Mouse (Mus musculus): ENCODE data around the gene Drg2. TPM values are rescaled to one million over a fixed set of nuclear protein-coding genes. Genes with fewer than 3 reads are reported as not detected.
"Not testable (repeated sequence)": the region's sequence is repeated elsewhere in the genome, so short reads cannot be mapped to it uniquely, and the experiment has no call there.

Gene Drg2
- total RNA-seq (2014; fragmentation: Nextera tagmentation) (50.2 and 65.2 TPM in 2 replicates), total RNA-seq (2017) (91.0 and 109 TPM in 2 replicates)

DNA sequence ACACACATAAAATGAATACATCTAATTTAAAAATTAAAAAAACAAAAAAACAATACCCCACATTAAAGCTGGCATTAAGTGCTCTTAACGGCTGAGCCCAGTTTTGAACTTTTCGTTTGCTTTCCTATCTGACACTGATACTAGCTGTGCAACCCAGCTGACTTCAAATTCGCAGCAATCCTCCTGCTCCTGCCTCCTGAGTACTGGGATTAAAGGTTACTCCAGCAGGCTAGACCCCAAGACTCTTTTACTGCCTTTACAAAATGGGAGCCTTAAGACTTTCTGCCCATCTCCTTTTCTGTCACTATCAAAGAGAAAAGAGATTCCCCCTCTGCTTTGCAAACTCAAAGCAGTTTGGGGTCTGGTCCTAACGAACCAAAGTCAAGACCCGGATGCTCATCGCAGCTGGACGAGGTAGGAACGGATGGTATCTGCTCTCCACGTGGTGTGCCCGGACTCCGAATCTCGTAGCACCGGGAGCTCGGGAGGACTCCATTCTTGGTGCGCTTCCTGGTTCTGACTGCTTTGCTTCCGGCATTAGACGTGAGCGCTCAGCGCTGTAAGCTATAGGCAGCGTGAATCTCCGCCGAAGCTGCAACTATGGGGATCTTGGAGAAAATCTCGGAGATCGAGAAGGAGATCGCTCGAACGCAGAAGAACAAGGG lies at the start of gene Drg2:
TSS of gene Drg2 (plus strand) at position 512 of the 665 bp plus-strand sequence.
- ATAC-seq (replicated peaks; ENCODE audit: low FRiP score, low TSS enrichment, poor library complexity, severe bottlenecking), result peak; percentile 91

DNA sequence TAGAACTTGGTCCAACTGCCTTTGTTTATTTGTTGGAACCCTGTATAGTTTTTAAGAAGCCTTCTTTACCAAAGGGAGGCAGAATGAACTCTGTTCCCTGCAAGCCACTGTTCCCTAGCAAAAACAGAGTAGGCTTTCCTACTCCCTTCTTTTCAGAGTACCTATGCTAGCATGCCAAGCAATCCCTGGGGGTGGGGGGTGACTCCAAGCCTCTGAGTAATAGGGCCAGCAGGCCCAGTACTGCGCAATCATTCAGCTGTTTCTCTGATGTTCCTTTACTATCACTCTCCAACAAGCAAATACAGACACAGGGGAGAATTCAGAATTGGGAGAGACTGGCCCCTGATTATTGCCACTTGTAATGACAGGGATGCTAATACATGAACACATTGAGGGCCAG lies 47.8 kb upstream of the Drg2 start:
- no peak for ATAC-seq (replicated peaks; ENCODE audit: low FRiP score, low TSS enrichment, poor library complexity, severe bottlenecking)

DNA sequence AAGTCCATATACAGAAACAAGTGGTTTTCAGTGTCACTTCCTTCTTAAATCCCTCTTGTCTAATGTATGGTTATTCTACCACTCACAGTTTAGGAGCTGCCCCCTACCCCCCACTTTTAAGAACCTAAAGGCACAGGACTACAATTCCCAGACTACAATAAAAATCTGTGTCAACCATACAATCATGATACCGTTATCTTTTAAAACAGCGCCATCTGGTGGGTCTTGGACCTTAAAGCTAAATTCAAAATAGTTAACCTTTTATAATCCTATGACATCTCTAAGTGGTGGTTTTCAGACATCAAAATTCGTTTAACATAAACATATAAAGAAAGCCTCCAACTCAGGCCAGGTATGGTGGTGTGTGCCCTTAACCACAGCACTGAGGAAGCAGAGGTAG lies 42.2 kb upstream of the Drg2 start:
- ATAC-seq (replicated peaks; ENCODE audit: low FRiP score, low TSS enrichment, poor library complexity, severe bottlenecking), result no peak

- no peak for ATAC-seq (replicated peaks; ENCODE audit: low FRiP score, low TSS enrichment, poor library complexity, severe bottlenecking)
Measured at GRCm38 (mm10) chr11:60412921-60413320, 41.5 kb upstream of the Drg2 start.

DNA sequence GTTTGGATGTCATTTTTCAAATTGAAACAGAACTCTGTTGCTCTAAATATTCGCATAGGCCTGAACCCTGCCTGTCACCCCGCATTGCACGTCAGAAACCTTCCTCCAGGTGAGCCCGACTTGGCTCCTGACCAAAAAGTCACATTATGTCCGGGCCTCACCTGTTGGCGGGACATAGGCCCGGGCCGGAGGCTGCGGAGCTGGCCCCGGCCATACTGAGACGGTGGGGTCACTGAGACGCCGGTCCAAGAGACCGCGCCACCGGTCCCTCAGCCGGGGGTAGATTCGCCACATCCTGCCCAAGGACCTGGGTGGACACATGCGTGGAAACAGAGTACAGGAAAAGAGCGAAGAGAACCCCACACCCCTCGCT lies 37.8 kb upstream of the Drg2 start:
- ATAC-seq (replicated peaks; ENCODE audit: low FRiP score, low TSS enrichment, poor library complexity, severe bottlenecking), result peak; percentile 19

DNA sequence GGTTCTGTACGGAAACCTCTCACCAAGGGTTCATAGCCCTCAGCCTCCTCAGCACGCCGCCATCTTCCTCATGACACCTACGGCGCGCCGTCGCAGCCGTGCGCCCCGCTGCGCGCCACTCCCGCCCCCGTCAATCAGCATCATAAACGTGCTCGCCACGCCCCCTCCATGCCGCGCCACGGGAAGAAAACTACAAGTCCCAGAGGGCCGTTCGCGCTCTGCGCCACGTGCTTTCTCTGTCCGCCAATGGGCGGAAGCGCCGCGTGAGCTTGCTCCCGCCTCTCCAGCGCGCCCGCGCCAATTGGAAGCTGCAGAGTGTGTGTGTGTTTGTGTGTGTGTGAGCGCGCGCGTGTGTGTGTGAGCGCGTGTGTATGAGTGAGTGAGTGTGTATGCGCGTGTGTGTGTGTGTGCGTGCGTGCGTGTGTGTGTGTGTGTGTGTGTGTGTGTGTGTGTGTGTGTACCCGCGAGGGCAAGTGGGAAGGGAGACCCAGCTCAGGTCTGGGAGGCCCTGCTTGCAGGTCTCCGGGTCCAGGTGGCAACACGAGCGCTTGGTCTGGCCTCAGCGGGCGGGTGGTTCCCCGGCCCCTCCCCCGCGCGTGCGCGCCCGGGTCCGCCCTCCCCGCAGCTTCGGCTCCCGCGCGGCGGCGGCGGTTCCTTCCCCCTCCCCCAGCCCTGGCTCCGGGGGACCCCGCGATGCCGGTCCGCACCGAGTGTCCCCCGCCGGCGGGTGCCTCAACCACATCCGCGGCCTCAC lies 37.3 kb upstream of the Drg2 start, which contains the start of gene Gid4:
TSS of gene Gid4 (plus strand) at position 183 of the 754 bp plus-strand sequence.
- ATAC-seq (replicated peaks; ENCODE audit: low FRiP score, low TSS enrichment, poor library complexity, severe bottlenecking), result peak; percentile 95

GRCm38 (mm10) chr11:60417717-60418472 lies 36.5 kb upstream of the Drg2 start, which contains the start of gene Atpaf2:
Atpaf2 (minus strand) TSS chr11:60418457.
- ATAC-seq (replicated peaks; ENCODE audit: low FRiP score, low TSS enrichment, poor library complexity, severe bottlenecking), result no peak

DNA sequence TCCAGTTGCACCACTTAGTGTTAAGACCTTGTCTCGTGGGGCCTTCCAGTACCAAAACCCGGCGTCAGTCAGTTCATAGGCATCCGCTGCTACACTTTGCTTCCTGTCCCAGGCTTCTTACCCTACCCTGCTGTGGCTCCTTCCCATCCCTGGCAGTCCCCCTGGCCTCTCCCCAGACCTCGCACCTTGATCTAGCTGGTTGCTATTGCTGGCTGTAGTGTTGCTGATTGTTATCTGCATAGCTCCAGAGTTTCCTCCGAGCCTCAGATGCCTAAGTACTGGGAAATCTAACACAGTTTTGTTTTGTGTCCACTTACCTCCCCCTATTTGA lies 36.0 kb upstream of the Drg2 start:
- no peak; the same call in 1 of the 2 replicates for ATAC-seq (replicated peaks; ENCODE audit: low FRiP score, low TSS enrichment, poor library complexity, severe bottlenecking)

DNA sequence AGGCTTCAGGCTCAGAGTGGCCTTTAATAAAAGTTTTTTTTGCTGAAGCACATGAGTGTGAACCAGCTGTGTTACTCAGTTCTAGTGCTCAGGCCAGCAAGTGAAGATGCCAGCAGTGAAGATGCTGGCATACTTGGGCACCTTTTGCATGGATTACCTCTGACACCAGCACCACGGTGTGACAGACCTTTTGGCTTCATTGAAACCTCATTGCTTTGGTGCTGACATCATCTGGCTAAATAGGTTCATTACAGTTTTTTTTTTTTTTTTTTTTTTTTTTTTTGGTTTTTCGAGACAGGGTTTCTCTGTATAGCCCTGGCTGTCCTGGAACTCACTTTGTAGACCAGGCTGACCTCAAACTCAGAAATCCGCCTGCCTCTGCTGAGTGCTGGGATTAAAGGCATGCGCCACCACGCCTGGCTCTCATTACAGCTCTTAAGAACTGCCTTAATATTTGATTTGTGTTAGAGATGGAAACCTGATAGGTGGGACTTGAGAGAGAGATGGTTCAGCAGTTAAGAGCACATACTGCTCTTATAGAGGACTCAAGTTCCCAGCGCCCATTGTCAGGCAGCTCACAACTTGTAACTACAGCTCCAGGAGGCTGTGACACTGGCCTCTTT lies 32.2 kb upstream of the Drg2 start:
- no peak for ATAC-seq (replicated peaks; ENCODE audit: low FRiP score, low TSS enrichment, poor library complexity, severe bottlenecking)

GRCm38 (mm10) chr11:60423006-60423405 lies 31.4 kb upstream of the Drg2 start:
- no peak for ATAC-seq (replicated peaks; ENCODE audit: low FRiP score, low TSS enrichment, poor library complexity, severe bottlenecking)

DNA sequence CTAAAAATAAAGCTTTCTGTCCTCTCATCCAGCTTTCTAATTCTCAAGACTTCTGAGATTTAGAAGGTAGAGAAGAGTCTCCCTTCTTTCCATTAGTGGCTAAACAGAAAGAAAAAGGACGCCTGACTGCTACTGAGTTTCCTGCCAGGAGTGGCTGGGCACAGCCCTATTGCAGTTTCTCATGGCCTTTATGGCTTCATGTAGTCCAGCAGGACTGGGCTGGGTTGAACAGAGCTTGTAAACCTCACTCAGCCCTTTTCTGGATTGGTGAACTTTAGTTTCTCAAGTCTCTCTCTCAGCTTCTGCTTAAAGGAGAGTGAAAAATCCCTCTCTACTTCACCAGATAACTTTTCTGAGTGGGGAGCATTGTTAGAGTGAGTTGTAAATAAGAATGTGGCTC lies 28.0 kb upstream of the Drg2 start:
- ATAC-seq (replicated peaks; ENCODE audit: low FRiP score, low TSS enrichment, poor library complexity, severe bottlenecking), result no peak

GRCm38 (mm10) chr11:60427628-60428027 lies 26.8 kb upstream of the Drg2 start:
- no peak for ATAC-seq (replicated peaks; ENCODE audit: low FRiP score, low TSS enrichment, poor library complexity, severe bottlenecking)

DNA sequence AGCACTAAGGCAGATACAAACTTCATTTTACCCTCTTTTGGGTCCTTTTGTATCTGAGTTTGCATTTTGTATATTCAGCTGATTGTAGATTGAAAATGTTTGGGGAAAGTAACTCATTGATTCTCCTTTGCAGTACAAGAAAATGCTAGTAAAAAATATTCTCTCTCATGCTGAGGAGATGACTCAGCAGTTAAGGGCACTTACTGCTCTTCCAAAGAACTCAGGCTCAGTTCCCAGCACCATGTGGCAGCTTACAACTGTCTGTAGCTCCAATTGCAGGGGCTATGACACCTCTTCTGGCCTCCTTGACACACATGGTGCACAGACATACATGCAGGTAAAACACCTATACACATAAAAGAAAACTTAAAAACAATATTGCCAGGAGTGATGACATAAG lies 20.9 kb upstream of the Drg2 start:
- no peak for ATAC-seq (replicated peaks; ENCODE audit: low FRiP score, low TSS enrichment, poor library complexity, severe bottlenecking)

DNA sequence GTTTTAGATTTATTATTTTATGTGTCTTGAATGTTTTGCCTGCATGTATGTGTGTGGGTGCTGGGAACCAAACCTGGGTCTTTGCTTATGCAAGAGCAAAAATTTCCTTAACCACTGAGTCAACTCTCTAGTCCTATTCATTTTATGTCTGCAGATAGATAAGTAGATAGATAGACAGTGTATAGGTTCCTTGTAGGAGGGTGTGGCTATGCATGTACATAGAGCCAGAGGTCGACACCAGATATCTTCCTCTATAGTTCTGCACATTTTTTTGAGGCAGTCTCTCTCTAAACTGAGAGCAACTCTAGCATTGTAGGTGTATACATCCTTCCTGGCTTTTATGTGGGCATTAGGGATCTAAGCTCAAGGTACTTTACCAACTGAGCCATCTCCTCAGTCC lies 19.3 kb upstream of the Drg2 start:
- no peak for ATAC-seq (replicated peaks; ENCODE audit: low FRiP score, low TSS enrichment, poor library complexity, severe bottlenecking)

- no peak for ATAC-seq (replicated peaks; ENCODE audit: low FRiP score, low TSS enrichment, poor library complexity, severe bottlenecking)
Measured at GRCm38 (mm10) chr11:60436618-60437017, 17.8 kb upstream of the Drg2 start.

DNA sequence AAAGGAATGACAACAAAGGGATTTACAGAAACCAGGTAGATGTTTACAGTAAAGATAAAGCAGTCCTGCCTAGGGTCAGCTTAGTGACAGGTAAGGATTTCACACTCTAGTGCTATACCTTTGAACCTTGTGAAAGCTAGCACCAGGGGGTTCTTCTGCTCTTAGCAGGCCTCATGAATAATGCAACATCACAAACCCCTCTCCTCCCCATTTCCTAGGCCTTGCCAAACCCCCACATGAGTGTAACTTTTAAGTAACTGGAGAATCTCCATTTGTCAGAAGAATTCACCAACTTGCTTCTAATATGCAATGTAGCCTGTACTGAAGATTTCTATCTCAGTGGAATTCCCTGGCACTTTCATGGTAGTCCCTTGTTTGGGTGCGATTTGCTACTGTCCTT lies 14.8 kb upstream of the Drg2 start:
- ATAC-seq (replicated peaks; ENCODE audit: low FRiP score, low TSS enrichment, poor library complexity, severe bottlenecking), result not testable (repeated sequence)

GRCm38 (mm10) chr11:60440176-60440575 lies 14.2 kb upstream of the Drg2 start:
- ATAC-seq (replicated peaks; ENCODE audit: low FRiP score, low TSS enrichment, poor library complexity, severe bottlenecking), result no peak

- no peak for ATAC-seq (replicated peaks; ENCODE audit: low FRiP score, low TSS enrichment, poor library complexity, severe bottlenecking)
Measured at GRCm38 (mm10) chr11:60442896-60443295, 11.5 kb upstream of the Drg2 start.

DNA sequence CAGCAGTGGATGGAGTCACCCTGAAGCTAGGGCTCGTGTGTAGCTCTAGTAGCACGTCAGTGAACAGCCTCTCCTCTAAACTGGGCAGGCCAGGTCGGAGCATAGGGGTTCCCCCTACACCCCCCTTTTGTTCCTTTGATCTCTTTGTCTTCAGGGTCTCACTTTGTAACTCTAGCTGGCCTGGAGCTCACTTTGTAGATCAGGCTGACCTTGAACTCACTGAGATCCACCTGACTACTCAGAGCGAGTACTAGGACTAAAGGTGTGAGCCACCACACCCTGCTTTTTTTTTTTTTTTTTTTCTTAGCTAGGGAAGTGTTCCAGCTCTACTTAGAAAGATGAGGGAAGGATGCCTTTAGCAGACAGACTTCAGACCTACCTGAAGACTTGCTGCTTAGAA lies 10.4 kb upstream of the Drg2 start:
- no peak for ATAC-seq (replicated peaks; ENCODE audit: low FRiP score, low TSS enrichment, poor library complexity, severe bottlenecking)

- ATAC-seq (replicated peaks; ENCODE audit: low FRiP score, low TSS enrichment, poor library complexity, severe bottlenecking), result peak; percentile 14; the same call in 1 of the 2 replicates
Measured at GRCm38 (mm10) chr11:60454745-60455087, 325 bp downstream of the Drg2 start.
